In the genomic region with DNA sequence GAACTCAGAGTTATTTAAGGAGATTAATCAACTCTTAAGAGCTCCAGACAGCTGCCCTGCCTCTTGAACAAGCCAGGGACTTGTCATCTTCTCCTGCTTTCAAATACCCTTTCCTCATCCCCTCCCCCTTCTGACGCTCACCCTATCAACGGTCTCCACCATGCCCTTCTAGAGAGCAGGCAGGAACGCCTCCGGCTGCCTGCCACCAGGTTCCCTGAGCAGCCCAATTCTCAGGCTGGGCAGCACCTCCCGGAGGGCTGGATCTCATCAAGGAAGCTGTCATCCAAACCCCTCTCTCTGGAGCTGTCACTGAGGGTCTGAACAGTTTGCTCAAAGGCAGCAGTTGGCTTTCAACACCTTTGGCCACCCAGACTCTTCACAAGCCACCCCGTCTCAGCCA, we compare ENCODE assay signal across 23 mouse cellular contexts. TPM values are rescaled to one million over a fixed set of nuclear protein-coding genes. Genes with fewer than 3 reads are reported as not detected.
"Had no signal": no experiment of that assay in that cellular context is flagged by ENCODE, and none has a peak within 500 bp of the region (broad histone marks: within the 10 kb centered on the region; RNA-seq: fewer than 3 reads in every experiment).

No protein-coding gene starts in this region.

- ATAC-seq: liver, embryonic 12.5 days had no signal

- H3K9ac ChIP-seq: limb, embryonic 15.5 days; liver, embryonic 12.5 days; lung, embryonic 14.5 days; midbrain, embryonic 12.5 days; neural tube, embryonic 15.5 days had no signal

- H3K4me2 ChIP-seq: limb, embryonic 15.5 days; liver, embryonic 12.5 days; lung, embryonic 14.5 days; midbrain, embryonic 12.5 days; neural tube, embryonic 15.5 days had no signal

- H3K4me1 ChIP-seq: liver, embryonic 12.5 days had no signal

- H3K9me3 ChIP-seq: limb, embryonic 15.5 days; liver, embryonic 12.5 days; midbrain, embryonic 12.5 days; neural tube, embryonic 15.5 days had no signal

- H3K36me3 ChIP-seq: limb, embryonic 15.5 days; liver, embryonic 12.5 days; midbrain, embryonic 12.5 days; neural tube, embryonic 15.5 days had no signal

- H3K4me3 ChIP-seq: limb, embryonic 15.5 days; liver, embryonic 12.5 days; midbrain, embryonic 12.5 days; myocyte; neural tube, embryonic 15.5 days had no signal

- H3K27ac ChIP-seq: kidney, postnatal 0 days; limb, embryonic 15.5 days; liver, embryonic 12.5 days; midbrain, embryonic 12.5 days; neural tube, embryonic 15.5 days had no signal

- DNase-seq: kidney, adult 9 months; kidney, postnatal 36 days; layer of hippocampus, adult 9-11 months; layer of hippocampus, postnatal 36 days; lung, embryonic 14.5 days; right cerebral cortex, postnatal 4 days; spleen, adult 18-20 months; thymus, adult 18-20 months; thymus, postnatal 14 days had no signal

RNA-seq across cellular contexts. Expression of gene 1700025C18Rik, which starts 10.2 kb away (rescaled TPM):
- total RNA-seq: layer of hippocampus, adult 18-20 months; layer of hippocampus, postnatal 36 days; left cerebral cortex, adult 8-10 months; left cerebral cortex, postnatal 25 days; megakaryocyte-erythroid progenitor cell, adult 5-6 weeks had no signal
- polyA plus RNA-seq: kidney, postnatal 0 days; limb, embryonic 11.5 days; limb, embryonic 15.5 days; liver, embryonic 12.5 days; liver, embryonic 16.5 days; lung, embryonic 14.5 days; midbrain, embryonic 12.5 days; myocyte; neural tube, embryonic 11.5 days; neural tube, embryonic 15.5 days; stomach, embryonic 16.5 days had no signal

RNA-seq across cellular contexts. Expression of gene Cd40, which starts 45.3 kb away (rescaled TPM):
- total RNA-seq: megakaryocyte-erythroid progenitor cell, adult 5-6 weeks had no signal
